Mouse (Mus musculus): ENCODE measurements around the gene Has3. TPM values are rescaled to one million over a fixed set of nuclear protein-coding genes. Genes with fewer than 3 reads are reported as not detected.

The Has3 gene
- polyA plus RNA-seq, 1 experiment from 2014 or later, result 0.28 TPM

DNA sequence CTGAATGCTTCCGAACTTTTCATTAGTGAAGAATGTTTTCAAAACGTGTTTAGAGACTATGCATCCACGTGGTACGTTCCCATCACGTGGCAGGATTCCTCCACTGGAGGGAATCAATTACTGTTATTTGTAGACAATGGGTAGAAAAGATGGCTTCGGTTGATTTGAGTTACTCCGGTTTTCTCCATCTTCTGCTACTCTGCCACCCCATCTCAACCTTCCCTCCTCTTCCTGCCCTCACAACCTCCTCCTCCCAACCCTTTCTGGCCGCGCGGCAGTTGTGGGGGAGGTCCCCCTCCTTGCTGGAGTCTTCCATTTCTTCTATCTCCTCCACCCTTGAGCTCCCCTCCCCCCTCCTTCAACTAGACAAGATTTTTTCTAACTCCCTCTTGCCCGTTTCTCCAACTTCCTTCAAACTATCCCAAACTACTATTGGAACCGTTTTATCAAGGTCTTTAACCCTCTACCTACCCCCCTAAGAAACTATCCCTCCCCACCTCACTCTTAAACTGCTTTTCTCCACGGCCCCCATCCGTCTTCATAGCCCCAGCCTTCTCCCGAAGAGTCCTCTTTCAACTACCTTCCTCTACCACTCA, 22.3 kb downstream of the Has3 start:
- H3K4me2 ChIP-seq (replicated peaks; ENCODE audit: low read depth), result peak overlapping the region; percentile 83
- peak; percentile 33 for DNase-seq (ENCODE audit: low spot score)
- peak overlapping the region; percentile 95 for H3K9ac ChIP-seq (ENCODE audit: low read length)
- WGBS, result under 1% methylated on average over 15 of the region's 15 CpGs
- peak overlapping the region; percentile 95 for H3K4me3 ChIP-seq (ENCODE audit: low read depth, low read length)
- H3K4me1 ChIP-seq (replicated peaks; ENCODE audit: control insufficient read depth, insufficient read depth), result no peaks in the 10 kb centered on the region
- H3K9me3 ChIP-seq (ENCODE audit: control insufficient read depth, low read length), result no peaks in the 10 kb centered on the region
- TF ChIP-seq EP300 (optimal IDR thresholded peaks at IDR 0.05) (no peak), CTCF (IDR thresholded peaks at IDR 0.05; ENCODE audit: low read depth) (no peak)
- peak overlapping the region; percentile 96 for H3K27ac ChIP-seq (replicated peaks)
- no peaks in the 10 kb centered on the region for H3K27me3 ChIP-seq (ENCODE audit: control insufficient read depth, insufficient read depth, low read length)
- no peak for ATAC-seq (ENCODE audit: low FRiP score, low TSS enrichment)
- no peaks in the 10 kb centered on the region for H3K36me3 ChIP-seq (ENCODE audit: control insufficient read depth, insufficient read depth, low read length)

DNA sequence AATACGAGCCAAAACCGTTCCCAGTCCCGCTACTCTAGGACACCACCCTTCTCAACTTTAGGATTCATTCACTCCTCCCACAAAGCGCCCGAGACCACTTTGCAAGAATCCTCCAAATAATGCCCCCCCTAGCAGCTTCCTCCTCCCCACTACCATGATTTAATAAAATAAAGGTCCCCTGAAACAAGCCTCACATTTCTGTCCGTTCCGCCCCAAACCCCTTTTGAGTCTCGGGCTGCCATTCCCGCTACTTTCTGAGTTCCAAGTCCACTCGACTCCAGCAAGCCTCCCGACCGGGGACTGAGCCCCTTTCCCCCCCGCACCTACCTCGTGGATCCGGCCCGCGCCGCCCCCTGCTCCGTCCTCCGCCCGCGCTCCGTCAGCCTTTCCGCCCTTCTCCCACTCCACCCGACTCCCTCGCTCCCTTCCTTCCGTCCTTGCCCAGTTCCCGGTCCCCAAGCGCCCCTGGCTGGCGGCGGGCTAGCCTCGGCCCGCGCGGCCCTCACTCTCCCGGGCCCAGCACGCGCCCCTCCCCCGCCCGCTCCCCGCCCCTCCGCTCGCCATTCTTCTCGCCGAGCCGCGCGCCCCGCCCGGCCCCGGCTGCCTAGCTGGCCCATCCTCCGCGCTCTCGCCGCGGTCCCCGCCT, 22.9 kb downstream of the Has3 start:
- Histone ChIP-seq H3K9ac (ENCODE audit: low read length) (peak overlapping the region; percentile 95), H3K4me2 (replicated peaks; ENCODE audit: low read depth) (peak overlapping the region; percentile 83), H3K4me1 (replicated peaks; ENCODE audit: control insufficient read depth, insufficient read depth) (no peaks in the 10 kb centered on the region), H3K27me3 (ENCODE audit: control insufficient read depth, insufficient read depth, low read length) (no peaks in the 10 kb centered on the region), H3K4me3 (ENCODE audit: low read depth, low read length) (peak overlapping the region; percentile 95), H3K27ac (replicated peaks) (peak overlapping the region; percentile 96), H3K9me3 (ENCODE audit: control insufficient read depth, low read length) (no peaks in the 10 kb centered on the region), H3K36me3 (ENCODE audit: control insufficient read depth, insufficient read depth, low read length) (no peaks in the 10 kb centered on the region)
- DNase-seq (ENCODE audit: low spot score) (no peak), ATAC-seq (ENCODE audit: low FRiP score, low TSS enrichment) (peak; percentile 76)
- WGBS, result 1% methylated on average over 54 of the region's 57 CpGs
- TF ChIP-seq CTCF (IDR thresholded peaks at IDR 0.05; ENCODE audit: low read depth) (no peak), EP300 (optimal IDR thresholded peaks at IDR 0.05) (no peak)

DNA sequence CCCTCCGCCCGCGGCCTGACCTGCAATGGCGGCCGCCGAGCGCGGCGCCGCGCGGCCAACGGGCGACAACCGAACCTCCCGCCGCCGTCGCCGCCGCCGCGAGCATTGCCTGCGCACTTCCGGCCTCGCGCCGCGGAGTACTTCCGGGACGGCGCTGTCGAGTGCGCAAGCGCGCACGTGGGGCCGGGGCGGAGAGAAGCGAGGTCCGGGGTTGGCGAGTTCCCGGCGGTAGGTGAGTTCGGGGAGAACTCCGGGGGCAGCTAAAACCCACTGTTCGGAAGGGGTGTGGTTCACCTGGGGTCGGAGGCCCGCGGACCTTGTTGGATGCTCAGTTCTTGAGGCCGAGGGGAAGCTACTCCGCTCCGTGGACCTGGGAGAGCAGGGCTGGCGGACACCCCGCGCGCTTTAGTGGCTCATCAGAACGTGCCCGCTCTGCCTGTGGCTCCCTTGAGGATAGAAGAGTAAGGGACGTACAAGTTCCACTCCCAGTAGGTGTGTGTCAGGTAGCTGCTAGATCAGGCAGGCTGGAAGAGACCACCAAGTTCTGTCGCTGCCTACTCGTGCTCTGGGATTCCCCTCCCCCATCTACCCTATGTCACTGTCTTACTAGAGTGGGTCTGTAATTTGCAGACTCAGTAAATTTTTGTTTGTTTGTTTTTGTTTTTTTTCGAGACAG, 23.6 kb downstream of the Has3 start, which contains the start of gene Utp4:
Gene Utp4, plus strand, starts transcription at position 156 of the 676 bp plus-strand sequence.
- H3K9me3 ChIP-seq (ENCODE audit: control insufficient read depth, low read length), result no peaks in the 10 kb centered on the region
- DNase-seq (ENCODE audit: low spot score) (peak; percentile 90), ATAC-seq (ENCODE audit: low FRiP score, low TSS enrichment) (peak; percentile 96)
- peak within 1 kb of the TSS; percentile 95 for H3K9ac ChIP-seq (ENCODE audit: low read length)
- H3K4me1 ChIP-seq (replicated peaks; ENCODE audit: control insufficient read depth, insufficient read depth), result no peaks in the 10 kb centered on the region
- 0 out of 2 replicates have a peak, but pooled peaks cover 2% of the 10 kb centered on the region for H3K36me3 ChIP-seq (ENCODE audit: control insufficient read depth, insufficient read depth, low read length)
- WGBS, result under 1% methylated on average over 55 of the region's 63 CpGs
- peak within 1 kb of the TSS; percentile 95 for H3K4me3 ChIP-seq (ENCODE audit: low read depth, low read length)
- no peaks in the 10 kb centered on the region for H3K27me3 ChIP-seq (ENCODE audit: control insufficient read depth, insufficient read depth, low read length)
- H3K4me2 ChIP-seq (replicated peaks; ENCODE audit: low read depth), result peak within 1 kb of the TSS; percentile 83
- no peak for TF ChIP-seq EP300 (optimal IDR thresholded peaks at IDR 0.05)
- no peak for TF ChIP-seq CTCF (IDR thresholded peaks at IDR 0.05; ENCODE audit: low read depth)
- peak within 1 kb of the TSS; percentile 96 for H3K27ac ChIP-seq (replicated peaks)

DNA sequence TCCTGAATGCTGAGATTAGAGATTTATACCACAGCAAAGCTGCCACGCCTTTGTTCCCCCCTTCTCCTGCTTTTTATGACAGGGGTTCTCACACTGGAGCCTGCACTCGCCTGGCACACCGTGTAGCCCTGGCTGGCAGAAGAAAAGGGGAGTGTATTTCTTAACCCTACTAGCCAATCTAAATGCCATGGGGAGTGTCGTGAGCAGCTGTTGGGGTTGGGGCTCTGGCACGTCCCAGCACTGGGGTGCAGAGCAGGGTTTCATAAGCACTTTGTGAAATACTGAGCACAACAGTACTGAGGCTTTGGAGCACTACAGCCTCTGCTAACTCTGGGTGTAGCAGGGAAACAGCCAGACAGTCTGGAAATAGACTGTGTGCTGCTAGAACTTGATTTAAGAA, 29.4 kb downstream of the Has3 start:
- no peak for TF ChIP-seq EP300 (optimal IDR thresholded peaks at IDR 0.05)
- no peak for TF ChIP-seq CTCF (IDR thresholded peaks at IDR 0.05; ENCODE audit: low read depth)
- ATAC-seq (ENCODE audit: low FRiP score, low TSS enrichment) (no peak), DNase-seq (ENCODE audit: low spot score) (no peak)
- Histone ChIP-seq H3K36me3 (ENCODE audit: control insufficient read depth, insufficient read depth, low read length) (peaks cover 16% of the 10 kb centered on the region), H3K4me1 (replicated peaks; ENCODE audit: control insufficient read depth, insufficient read depth) (no peaks in the 10 kb centered on the region), H3K4me3 (ENCODE audit: low read depth, low read length) (no peak overlapping the region), H3K9ac (ENCODE audit: low read length) (no peak overlapping the region), H3K9me3 (ENCODE audit: control insufficient read depth, low read length) (no peaks in the 10 kb centered on the region), H3K4me2 (replicated peaks; ENCODE audit: low read depth) (no peak overlapping the region), H3K27ac (replicated peaks) (no peak overlapping the region), H3K27me3 (ENCODE audit: control insufficient read depth, insufficient read depth, low read length) (no peaks in the 10 kb centered on the region)
- 89% methylated on average over 5 of the region's 5 CpGs for WGBS

DNA sequence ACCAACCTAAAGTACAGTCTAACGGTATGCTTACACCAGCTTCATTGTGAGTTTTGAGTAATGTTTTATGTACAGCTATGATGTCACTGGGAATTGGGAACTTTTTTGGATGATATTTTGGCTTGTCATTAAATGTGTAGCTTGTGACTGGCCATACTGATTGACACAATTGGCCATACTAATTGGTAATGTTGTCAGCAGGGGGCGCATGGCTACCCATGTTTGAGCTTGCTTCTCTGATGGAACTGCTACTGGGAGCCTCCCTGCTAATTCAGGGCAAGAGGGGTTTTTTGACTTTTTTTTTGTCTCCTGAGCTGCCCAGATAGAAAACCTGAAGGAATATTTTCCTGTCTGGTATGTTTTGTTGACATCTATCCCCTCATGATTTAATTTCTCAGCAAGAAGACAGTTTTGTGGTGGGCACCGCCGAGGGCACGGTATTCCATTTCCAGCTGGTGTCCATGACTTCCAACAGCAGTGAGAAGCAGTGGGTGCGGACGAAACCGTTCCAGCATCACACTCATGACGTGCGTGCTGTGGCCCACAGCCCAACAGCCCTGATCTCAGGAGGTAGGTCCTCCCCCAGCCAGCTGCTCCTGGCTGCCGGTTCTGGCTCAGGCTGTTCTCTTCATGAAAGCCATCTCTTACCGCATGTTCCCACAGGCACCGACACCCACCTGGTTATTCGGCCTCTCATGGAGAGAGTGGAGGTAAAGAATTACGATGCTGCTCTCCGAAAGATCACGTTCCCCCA, 35.9 kb downstream of the Has3 start:
- DNase-seq (ENCODE audit: low spot score), result peak; percentile 61
- TF ChIP-seq CTCF (IDR thresholded peaks at IDR 0.05; ENCODE audit: low read depth), result peak; percentile 82
- TF ChIP-seq EP300 (optimal IDR thresholded peaks at IDR 0.05), result no peak
- Histone ChIP-seq H3K4me2 (replicated peaks; ENCODE audit: low read depth) (no peak overlapping the region), H3K27me3 (ENCODE audit: control insufficient read depth, insufficient read depth, low read length) (no peaks in the 10 kb centered on the region), H3K4me3 (ENCODE audit: low read depth, low read length) (no peak overlapping the region), H3K4me1 (replicated peaks; ENCODE audit: control insufficient read depth, insufficient read depth) (no peaks in the 10 kb centered on the region), H3K9me3 (ENCODE audit: control insufficient read depth, low read length) (no peaks in the 10 kb centered on the region), H3K36me3 (ENCODE audit: control insufficient read depth, insufficient read depth, low read length) (peaks cover 29% of the 10 kb centered on the region), H3K27ac (replicated peaks) (no peak overlapping the region), H3K9ac (ENCODE audit: low read length) (no peak overlapping the region)
- ATAC-seq (ENCODE audit: low FRiP score, low TSS enrichment), result no peak
- WGBS, result 89% methylated on average over 17 of the region's 17 CpGs

All from stomach, postnatal 0 days (tissue).